Mouse (Mus musculus) lung, postnatal 0 days (tissue): ENCODE data around the gene Ccdc187.

Experiments used
- CTCF ChIP-seq: IDR thresholded peaks from 2 replicates; pipeline ENCODE4 v1.5.1; 2016; ENCODE audit warnings: antibody characterized with exemption, mild to moderate bottlenecking
- EP300 ChIP-seq: IDR thresholded peaks from 2 replicates; pipeline ENCODE4 v1.6.1; 2016; ENCODE audit warnings: antibody characterized with exemption, mild to moderate bottlenecking, control low read depth

GRCm38 (mm10) chr2:26268216-26268615 is 26.1 kb downstream of the Ccdc187 start:
- no peak for TF ChIP-seq EP300
- no peak for TF ChIP-seq CTCF
